ENCODE assay signal across 19 mouse cellular contexts in genomic region chr7:96300826-96301397, GRCm38 (mm10).
DNase-seq lines count a peak whose midpoint lies in the region.
"Had no signal": no experiment of that assay in that cellular context is flagged by ENCODE, and none has a peak within 500 bp of the region (broad histone marks: within the 10 kb centered on the region; RNA-seq: fewer than 3 reads in every experiment).

No protein-coding gene starts in this region.

- no peaks in the 10 kb centered on the region for H3K9me3 ChIP-seq in heart, embryonic 10.5 days
- H3K9me3 ChIP-seq: embryonic facial prominence, embryonic 12.5 days; forebrain, embryonic 12.5 days; heart, embryonic 13.5 days; hindbrain, embryonic 13.5 days had no signal

- no peak overlapping the region for H3K27ac ChIP-seq in heart, embryonic 10.5 days
- H3K27ac ChIP-seq: forebrain, embryonic 12.5 days; heart, embryonic 13.5 days; hindbrain, embryonic 13.5 days; hindbrain, postnatal 0 days had no signal

- DNase-seq in heart, embryonic 10.5 days (ENCODE audit: low spot score): peak; percentile 46
- no peak for DNase-seq in heart, postnatal 10 days
- peak; percentile 10 for DNase-seq in lung, postnatal 36 days
- DNase-seq in lung, postnatal 14 days: no peak
- peak; percentile 70 for DNase-seq in R1 (ENCODE audit: low read depth, low spot score)
- DNase-seq in left cerebral cortex, adult 11 months (ENCODE audit: low spot score): no peak
- DNase-seq in kidney, postnatal 4 days: no peak
- DNase-seq: adrenal gland, adult 8-10 months; adrenal gland, postnatal 36 days; cerebellum, adult 2 months; cerebellum, postnatal 10 days; embryo, embryonic 11 days; gastrocnemius, postnatal 10 days had no signal

- no peaks in the 10 kb centered on the region for H3K27me3 ChIP-seq in heart, embryonic 10.5 days (ENCODE audit: insufficient read depth, poor library complexity, severe bottlenecking)
- H3K27me3 ChIP-seq: CH12.LX; embryonic facial prominence, embryonic 12.5 days; forebrain, embryonic 12.5 days; heart, embryonic 13.5 days; hindbrain, embryonic 13.5 days had no signal

- H3K36me3 ChIP-seq in heart, embryonic 10.5 days: no peaks in the 10 kb centered on the region
- H3K36me3 ChIP-seq: embryonic facial prominence, embryonic 12.5 days; forebrain, embryonic 12.5 days; heart, embryonic 13.5 days; hindbrain, embryonic 13.5 days had no signal

- intact Hi-C loops in heart, postnatal 10 days (cut with DNase I): no loop called here

- WGBS in heart, embryonic 10.5 days: 82% methylated on average over 8 of the region's 8 CpGs

- H3K4me3 ChIP-seq in heart, embryonic 10.5 days: no peak overlapping the region
- H3K4me3 ChIP-seq: embryonic facial prominence, embryonic 12.5 days; forebrain, embryonic 12.5 days; heart, embryonic 13.5 days; hindbrain, embryonic 13.5 days had no signal

- H3K4me1 ChIP-seq in heart, embryonic 10.5 days: peaks cover 30% of the 10 kb centered on the region

Comparison
In these comparisons a context has a peak if more than half of its experiments do, and no peak if none do; other contexts are left out.
1. DNase-seq: peak in heart, embryonic 10.5 days (single experiment), lung, postnatal 36 days (single experiment) and R1 (single experiment); none in heart, postnatal 10 days (0 of 2), lung, postnatal 14 days (single experiment), left cerebral cortex, adult 11 months (single experiment) and kidney, postnatal 4 days (0 of 2).